Mouse (Mus musculus): Measurements from ENCODE around the gene Tjp1. TPM values are rescaled to one million over a fixed set of nuclear protein-coding genes. Genes with fewer than 3 reads are reported as not detected.

Tjp1 gene
- total RNA-seq, 2 experiments from 2014 or later, result 0.71 to 1.4 TPM

DNA sequence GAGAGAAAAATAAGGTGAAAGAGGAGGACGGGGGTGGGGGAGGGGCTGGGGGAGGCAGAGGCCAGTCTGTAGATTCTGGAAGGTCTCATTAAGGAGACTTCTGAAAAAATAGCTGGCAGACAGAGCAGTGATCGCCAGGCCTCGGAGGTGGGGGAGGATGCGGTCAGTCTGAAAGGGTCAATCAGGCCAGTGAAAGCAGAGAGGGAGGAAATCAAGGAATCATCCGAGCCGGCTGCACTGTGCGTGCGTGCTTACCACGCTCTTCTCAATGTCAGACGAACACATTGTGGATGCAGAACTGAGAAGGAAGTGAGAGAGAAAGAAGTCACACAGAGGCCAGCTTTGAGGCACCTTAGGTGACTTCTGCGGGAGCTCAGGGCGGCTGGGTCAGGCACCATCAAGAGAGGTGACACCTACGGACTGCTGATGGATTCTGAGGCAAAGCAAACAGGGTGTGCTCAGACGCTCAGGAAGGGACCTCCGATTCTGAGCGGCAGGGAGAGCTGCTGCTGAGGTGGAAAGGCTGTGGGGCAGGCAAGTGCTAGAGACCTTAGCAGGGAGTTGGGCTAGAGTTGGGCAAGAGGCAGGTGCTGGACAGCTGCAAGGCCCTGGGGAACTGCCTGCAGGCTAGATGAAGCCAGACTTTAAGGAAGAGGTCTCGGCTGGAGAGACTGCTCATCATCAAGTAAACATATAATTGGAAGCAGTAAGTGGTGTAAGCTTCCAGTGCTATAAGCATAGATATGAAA is 133.7 kb downstream of the Tjp1 start:
- ATAC-seq (replicated peaks; ENCODE audit: poor library complexity), result peak; percentile 50

DNA sequence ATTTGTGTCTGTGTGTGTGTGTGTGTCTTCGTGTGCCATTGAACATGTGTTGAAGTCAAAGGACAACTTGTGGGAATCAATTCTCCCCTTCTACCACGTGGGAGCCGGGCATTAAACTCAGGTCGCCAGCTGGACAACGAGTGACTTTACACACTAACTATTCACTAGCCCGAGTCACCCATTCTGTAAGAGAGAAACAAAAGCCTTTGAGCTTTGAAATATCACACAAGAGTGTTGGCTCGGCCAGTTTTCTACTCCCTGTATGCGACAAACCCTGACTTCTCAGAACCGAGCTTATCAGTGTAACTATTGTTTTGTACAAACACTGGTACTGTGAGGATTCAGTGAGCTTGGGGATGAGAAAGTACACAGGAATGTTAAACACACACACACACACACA is 134.6 kb downstream of the Tjp1 start:
- no peak for ATAC-seq (replicated peaks; ENCODE audit: poor library complexity)

DNA sequence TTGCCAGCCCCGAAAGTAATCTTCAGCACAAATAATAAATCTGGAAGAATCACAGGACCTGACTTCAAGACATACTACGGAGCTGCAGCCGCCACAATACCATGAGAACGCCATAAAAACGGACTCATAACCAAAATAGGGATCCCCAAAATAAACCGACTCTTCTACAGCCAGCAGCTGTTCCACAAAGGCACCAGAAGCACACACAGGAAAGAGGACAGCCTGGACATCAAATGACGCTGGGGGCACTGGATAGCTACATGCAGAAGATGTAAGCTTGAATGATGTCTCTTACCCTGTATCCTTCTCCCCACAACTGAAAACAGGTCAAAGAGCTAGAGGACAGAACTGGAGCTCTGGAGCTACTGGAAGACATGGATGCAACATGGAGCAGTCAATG is 138.0 kb downstream of the Tjp1 start:
- ATAC-seq (replicated peaks; ENCODE audit: poor library complexity), result no peak

DNA sequence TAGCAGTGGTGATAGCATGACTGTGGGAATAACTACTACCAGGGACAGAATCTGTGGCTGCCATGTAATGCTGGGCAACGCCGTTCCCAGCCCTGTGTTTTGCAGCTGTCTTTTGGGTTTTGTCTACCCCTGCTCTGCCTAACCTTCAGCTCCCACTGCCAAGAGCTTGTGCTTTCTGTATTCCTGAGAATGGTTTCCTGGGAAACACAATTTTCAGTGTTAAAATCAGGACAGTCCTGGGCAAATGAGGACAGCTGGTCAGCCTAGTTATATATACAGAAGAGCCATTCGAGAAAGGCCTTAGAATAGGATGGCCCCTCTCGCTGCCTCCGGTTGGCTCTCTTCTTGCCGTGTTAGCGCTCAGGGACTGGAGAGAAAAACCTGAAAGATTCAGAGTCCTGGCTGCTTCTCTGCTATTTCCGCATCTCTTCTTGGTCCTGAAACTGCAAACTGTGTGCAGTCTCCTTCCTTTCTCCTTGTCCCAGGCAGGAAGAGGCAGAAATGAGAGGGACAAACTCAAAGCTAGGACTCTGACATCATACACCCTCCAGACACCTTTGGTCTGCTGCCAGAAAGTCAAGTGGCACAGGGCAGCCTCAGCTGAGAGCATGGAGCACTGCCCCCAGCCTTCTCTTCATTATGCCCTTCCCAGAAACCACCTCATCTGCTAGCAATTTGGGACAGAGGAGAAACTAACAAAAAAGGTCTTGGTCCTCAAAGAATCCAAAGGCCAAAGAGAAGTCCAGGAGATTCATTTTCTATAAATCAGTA is 139.2 kb downstream of the Tjp1 start:
- no peak for ATAC-seq (replicated peaks; ENCODE audit: poor library complexity)

DNA sequence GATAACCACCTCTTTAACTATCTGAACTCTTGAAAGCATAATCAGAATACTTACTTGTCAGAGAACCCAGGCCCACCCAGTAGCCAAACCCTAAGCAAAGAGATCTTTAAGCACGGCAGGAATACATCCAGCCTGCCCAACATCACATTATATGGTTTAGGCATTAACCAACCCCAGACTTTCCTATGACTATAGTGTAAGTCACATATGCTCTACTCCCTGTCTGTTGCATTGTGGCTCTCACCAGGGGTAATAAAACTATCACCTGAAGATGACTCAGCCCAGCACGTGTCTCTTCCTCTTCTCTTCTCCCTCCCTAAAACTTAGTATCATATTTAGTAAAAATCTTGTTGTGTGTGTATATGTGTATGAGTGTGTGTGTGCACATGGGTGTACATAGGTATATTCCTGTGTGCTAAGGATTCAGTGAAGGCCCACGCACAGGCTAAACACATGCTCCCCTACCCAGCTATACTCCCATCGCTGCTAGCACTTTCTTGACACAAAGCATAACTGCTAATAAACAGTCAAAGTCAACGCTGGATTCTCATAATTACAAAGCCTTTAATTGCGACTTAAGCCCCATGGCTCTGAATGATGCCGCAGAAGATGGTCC is 139.9 kb downstream of the Tjp1 start:
- no peak for ATAC-seq (replicated peaks; ENCODE audit: poor library complexity)

DNA sequence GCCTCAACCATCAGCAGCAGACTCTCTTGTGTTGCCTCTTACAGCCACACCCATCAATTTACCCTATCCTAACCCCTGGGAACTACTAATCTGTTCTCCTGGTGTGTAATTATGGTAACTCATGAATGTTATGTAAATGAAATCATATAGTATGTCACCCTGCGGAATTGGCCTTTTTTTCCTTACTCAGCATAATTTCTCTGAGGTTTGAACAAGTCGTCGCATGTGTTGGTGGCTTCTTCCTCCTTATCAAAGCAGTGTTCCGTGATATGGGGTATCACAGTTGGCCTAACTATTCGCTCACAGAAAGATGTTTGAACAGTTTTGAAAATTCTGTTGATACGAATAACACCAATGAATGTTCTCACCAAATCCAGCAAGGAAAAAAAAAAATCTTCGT is 142.8 kb downstream of the Tjp1 start:
- no peak for ATAC-seq (replicated peaks; ENCODE audit: poor library complexity)

DNA sequence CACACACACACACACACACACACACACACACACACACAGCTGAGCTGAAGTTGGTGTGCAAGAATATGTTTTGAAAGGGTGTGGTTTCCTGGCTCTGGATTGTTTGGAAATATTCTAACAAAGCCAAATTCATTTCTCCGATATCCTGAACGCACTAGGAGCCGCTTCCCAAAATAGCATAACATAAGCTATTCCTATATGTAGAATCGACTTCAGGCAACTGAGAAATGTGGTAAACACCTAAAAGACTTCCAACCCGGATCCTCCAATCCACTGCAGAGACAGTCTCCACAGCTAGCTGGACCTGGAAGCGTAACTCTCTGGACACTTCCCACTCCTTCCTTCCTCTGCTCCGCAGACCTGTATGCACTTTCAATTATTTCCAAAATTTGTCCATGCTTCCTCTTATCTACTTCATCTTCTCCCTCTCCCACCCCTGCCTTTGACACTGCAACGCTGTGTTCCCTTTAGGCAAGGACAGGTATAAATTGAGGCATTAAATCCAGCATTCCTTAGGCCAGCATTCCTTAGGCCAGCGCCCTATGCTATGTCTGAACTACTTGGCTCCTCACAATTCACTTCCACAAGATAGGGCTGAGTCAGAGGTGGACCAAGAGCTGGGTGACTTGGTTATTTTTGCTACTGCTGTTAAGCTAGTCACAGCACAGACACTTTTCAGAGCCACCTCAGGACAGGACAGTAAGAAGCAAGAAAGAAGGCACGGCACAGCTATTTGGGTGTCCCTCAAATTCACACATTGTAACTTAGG is 144.9 kb downstream of the Tjp1 start:
- no peak for ATAC-seq (replicated peaks; ENCODE audit: poor library complexity)

DNA sequence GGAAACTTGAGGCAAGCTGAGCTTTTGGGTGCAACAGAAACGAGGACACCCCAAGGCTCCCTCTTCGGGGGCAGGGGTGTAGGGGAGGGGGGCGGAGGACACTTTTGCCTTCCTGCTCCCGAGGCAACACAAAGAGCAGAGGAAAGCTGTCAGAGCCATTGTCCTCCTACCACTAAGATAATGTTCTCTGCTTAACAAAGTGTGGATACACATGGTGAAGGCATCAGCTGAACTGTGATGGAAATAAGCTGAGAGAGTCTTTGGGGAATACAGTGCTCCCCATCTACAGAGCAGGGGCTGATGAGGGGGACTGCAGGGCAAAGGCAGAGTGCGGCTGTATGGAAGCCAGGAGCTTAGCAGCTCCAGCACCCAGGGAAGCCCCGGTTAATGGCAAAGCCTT is 145.7 kb downstream of the Tjp1 start:
- ATAC-seq (replicated peaks; ENCODE audit: poor library complexity), result no peak

DNA sequence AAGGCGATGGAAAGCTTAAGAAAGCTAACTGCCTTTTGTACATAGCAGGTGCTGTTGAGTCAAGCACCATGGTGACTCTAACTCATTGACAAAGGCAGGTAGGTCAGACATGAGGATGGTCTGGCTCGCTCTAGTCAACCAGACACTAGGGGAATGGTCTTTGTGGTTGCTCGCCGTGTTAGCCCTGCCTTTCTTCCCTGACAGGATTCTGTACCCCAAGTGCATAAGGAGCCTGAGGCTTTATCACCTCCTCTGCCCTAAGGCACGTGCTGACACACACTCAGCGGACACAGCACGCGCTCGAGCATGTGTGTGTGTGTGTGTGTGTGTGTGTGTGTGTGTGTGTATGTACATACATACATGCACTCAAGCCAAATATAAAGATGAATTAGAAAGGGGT is 146.9 kb downstream of the Tjp1 start:
- no peak for ATAC-seq (replicated peaks; ENCODE audit: poor library complexity)

DNA sequence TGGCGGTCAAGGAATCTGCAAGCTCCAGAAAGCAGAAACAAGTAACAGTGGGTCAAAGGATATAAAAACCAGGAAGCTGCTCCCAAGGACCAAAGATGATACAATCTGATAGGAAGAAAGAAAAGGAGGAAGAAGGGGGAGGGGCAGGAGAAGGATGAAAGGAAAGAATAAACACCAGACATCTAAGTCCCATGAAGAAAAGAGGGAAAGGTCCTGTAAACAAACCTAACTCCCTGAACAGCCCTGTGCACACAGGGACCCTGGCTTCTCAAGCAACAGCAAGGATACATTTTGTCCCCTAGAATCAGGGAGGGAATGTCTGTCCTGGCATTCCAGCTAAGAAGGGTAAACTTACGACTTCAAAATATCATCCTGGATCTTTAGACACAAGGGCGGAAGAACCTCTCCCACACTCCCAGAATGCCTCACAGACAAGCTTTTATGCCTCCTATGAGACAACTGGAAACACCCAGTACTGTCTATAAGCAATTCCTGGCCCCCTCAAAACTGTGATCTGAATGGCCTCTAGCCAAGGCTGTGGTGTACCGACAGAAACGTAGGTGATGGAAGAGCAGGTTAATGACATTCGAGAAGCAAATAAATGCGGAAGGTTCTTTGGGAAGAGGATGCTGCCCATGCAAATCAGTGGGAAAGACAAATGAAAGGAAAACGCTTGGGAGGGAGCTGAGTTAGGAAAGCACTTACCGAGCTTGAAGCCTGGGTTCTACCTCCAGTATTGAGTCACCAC is 148.6 kb downstream of the Tjp1 start:
- no peak for ATAC-seq (replicated peaks; ENCODE audit: poor library complexity)

DNA sequence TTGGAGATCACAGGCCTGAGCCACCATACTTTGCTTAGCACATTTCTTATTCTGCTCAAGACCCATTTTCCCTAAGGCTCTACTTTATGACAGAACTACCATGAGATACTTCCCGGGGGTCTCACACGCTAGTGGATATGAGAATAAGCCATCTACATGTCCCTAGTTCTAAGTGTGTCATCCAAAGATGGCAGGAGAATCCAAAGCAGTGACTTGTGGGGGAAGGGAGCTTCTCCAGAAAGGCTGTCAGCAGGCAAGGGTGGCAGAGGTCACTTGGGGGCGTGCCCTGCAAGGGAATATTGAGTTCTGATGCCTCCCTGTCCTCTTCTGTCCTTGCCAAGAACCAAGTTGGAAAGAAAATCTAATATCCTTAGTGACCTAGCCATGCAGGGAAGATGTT is 150.1 kb downstream of the Tjp1 start:
- no peak for ATAC-seq (replicated peaks; ENCODE audit: poor library complexity)

DNA sequence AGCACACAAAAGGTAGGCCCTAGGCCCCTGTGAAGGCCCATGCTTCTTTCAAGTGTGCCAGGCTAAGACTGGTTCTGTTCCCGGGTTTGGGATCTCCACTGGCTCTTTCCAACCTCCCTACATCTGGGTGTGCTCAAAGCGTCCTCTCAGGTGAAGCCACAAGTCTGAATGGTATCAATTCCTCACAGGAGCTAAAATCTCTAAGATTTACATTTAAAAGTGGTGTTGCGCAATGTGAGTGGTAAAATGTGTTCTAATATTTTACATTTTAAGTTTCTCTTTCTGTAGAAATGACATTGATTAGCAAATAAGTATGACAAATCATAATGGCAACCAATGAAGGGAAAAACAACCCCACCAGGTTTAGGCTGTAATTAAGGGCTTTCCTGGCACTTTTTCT is 152.0 kb downstream of the Tjp1 start:
- no peak for ATAC-seq (replicated peaks; ENCODE audit: poor library complexity)

DNA sequence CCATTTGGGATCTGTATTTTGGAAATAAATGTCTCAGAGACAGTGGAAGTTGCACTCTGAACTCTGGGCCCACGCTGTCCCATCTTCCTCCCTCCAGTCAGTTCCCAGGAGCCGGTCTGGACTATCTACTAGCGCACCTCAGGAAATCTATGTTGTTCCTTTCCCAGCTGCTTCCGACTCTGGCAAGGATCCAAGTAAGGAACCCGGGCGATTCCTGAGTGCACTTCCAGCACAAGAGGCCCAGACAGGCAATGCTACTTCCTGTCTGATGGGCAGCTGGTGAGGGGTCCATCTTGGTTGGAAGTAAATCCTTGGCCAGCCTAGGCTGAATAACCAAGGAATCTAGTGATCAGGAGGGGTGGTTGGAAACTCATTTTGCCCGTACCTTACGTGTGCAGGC is 152.4 kb downstream of the Tjp1 start:
- no peak for ATAC-seq (replicated peaks; ENCODE audit: poor library complexity)

DNA sequence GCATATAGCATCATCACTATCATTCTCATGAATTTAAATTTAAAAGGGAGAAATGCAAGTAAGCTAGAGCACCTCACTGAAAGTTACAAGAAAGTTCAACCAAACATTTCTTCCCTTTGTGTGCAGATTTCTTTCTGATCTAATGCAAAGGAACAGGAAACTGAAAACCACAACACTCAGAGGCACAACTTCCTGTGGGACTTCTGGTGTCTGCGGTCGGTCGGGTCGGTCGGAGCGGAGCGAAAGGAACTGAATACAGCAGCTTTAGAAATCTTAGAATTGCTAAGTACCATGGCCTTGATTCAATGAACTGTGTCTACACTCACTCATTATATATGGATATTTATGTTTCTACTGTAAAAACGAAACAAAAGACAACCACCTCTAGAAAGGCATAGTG is 154.2 kb downstream of the Tjp1 start:
- peak; percentile 75 for ATAC-seq (replicated peaks; ENCODE audit: poor library complexity)

DNA sequence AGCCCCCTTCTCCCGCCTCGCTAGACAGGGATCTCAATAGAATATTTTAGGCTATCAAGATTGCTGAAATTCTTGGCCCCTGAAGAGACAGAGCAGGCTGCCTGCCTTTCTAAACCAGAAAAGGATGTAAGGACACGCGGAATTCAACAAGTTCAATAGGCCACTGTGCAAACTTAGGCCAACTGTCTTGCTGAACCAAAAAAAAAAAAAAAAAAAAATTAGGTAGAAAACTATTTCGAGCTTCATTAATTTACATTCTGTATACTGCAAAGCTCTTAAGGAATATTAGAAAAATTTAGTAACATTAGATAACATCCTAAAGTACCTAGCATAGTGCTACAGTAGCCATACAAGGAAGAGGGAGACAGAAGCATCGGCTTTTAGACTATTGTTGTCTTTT is 155.8 kb downstream of the Tjp1 start:
- ATAC-seq (replicated peaks; ENCODE audit: poor library complexity), result no peak

DNA sequence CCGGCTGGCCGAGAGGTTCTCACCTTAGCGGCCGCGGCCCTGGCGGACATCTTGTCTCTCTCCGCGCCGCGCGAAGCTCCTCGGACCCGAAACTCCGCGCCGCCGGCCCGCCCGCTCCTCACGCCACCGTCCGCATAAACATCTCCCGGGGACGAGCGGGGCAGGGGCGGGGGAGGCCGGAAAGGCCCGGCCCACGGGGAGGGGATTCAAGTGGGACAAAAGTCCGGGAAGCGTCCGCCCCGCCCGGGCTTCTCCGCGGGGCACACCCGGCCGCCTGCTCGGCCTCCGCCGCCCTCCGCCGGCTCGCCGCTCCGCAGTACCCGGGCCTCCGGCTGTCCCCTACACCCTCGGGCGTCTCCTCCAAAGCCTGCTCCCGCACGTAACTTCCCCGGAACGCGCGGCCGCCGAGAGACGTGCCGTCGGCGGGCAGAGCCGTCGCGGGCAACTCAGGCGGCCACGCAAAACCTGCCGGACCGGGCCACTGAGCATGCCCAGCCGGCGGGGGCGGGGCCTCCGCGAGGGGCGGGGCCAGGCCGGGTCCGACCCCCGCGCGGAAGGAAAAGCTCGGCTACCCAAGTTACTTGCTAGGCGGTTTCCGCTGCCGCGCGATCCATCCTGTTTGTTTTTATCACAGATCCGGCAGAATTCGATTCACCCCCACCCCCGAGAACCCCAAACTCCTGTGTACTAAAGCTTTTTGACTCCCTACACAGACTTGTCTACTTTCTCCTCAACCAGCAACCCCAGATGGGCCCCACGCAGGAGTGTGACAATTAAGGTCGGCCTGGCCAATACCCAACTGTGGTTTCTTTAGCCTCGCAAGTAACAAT is 156.6 kb downstream of the Tjp1 start:
- ATAC-seq (replicated peaks; ENCODE audit: poor library complexity), result peak; percentile 53

DNA sequence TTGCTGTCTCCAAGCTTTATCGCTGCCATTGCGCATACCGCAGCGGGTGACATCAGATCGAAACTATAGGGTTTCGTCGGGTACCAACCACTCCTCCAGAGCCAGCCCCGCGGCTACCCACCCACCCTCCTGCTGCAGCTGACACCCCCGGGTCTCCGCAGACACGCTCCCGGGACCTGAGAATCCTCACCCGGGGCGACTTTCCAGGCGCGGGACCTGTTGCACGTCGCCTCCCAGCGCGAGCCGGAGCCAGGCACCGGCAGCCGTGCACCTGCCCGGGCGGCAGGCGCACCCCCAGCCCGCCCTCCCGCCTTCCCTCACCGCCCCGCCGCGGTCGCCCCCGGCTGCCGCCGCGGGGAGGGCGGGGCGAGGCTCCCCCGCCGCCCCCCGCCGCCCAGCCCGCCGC is 157.2 kb downstream of the Tjp1 start:
- ATAC-seq (replicated peaks; ENCODE audit: poor library complexity), result no peak

DNA sequence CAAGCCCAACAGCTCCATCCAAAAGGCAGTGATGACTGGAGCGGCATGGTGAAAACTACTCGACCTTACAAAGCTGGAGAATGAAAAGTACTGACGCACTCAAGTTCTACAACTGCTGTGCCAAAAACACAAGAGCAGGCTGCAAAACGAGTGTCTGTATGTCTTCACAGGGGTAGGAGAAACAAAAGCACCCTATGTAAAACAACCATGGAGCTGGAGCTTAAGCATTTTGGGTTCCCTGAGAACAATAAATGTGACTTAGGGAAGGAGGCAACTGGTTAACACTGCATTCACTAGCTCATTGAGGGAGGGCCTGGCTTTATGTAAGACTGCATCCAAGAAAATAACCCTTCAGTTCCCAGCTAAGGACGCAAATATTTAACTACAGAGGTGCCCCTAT is 158.5 kb downstream of the Tjp1 start:
- ATAC-seq (replicated peaks; ENCODE audit: poor library complexity), result no peak

DNA sequence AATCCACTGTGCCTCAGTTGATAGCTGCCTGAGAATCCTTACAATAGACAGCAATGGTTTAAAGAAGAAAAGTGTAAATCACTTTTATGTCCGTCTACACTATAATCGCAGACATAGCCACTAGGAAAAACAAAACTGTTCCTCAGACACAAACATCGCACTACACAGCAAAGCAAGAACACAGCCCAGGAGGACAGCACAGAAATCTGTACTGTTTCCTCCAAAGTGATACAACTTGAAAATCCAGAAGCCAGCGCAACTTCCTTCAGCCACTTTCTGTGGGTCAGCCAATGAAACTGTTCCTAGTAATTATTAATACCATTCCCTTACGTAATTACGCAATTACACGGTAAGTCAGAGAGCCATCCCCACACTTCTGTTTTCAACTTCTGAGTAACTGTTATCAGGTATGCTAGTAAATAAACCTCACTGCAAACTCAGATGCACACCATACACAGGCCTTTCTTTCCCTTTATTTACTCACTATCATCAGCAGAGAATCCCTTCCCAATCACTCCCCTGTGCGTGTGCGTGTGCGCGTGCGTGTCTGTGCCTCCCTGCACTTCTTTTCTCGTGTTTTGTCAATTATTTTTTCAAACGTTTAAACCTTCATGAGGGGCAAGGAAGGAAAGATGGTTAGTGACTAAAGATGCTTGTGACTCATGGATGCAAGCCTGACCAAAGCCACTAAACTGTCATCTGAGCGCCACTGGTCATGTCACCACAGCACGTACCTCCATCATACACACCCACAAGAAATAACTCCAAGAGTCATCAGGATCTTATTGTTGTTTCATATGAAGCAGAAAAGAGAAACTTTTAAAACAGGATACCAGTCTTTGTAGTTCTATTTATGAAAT is 160.0 kb downstream of the Tjp1 start:
- ATAC-seq (replicated peaks; ENCODE audit: poor library complexity), result no peak

Data from megakaryocyte progenitor cell, adult 5-6 weeks (primary cell).